Mouse (Mus musculus) ovary, adult 18-20 months (tissue): Measurements from ENCODE around the gene Mlph.

Experiments used
- DNase-seq: peaks from one replicate; pipeline ENCODE4 v3.0.0; 2022; ENCODE audit warnings: low spot score, mixed read lengths

Gene Mlph

DNA sequence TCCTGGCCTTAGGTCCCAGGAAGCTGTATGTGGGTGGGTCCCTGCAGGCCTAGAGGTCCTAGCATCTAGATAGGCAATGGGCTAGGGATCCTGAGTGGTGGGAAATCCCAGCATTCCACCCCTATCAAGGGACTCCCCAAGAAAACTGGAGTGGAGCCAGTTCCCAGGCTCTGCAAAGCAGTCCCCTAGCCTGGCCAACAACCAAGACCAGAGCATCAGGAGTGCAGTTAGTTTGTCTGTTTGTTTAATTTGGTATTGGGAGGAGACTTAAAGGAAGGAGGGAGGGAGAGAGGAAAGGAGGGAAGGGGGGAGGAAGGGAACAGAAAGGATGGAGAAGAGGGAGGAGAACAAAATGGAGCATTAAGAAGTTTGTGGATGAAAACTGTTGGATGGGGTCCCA is 5.7 kb upstream of the Mlph start:
- DNase-seq: peak; percentile 30

DNA sequence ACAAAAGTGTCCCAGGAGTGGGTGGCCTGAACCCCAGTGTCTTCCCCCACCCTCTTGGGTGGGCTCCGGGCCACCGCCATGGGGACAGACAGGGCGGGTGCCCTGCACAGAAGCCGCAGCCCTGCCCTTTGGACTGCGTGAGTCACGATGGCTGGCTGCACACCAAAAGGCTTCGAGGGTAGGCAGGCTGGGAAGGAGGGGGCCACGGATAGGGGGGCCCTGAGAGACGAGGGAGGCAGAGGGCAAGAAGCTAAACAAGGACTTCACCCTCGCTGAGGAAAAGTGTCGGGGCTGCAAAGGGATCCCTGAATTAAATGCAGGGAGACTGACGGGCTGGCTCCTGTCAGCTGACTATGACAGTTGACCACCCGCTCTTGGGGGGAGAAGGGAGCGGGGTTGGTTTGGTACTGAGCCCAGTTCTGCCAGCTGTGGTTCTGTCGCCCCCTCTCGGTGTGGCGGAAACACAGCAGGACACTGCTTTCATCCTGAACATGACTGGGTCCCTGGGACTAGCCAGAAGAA is 5.2 kb upstream of the Mlph start:
- DNase-seq: peak; percentile 44

DNA sequence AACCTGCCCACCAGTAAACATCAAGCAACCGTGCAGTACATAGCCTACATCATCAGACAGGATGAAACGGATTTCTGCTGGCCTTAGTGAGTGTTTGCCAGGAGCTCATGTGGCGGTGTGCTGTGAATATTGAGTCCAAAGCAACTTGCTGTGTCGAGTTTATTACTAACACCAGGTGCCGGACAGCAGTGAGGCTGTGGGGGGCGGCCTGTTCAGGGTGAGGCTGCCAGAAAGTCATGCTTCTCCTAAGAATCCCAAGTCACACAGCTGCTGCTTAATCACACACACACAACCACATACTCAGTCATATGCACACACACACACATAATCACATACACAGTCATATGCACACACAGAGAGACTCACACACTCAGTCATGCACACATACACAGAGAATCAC is 1.7 kb upstream of the Mlph start:
- no peak for DNase-seq

DNA sequence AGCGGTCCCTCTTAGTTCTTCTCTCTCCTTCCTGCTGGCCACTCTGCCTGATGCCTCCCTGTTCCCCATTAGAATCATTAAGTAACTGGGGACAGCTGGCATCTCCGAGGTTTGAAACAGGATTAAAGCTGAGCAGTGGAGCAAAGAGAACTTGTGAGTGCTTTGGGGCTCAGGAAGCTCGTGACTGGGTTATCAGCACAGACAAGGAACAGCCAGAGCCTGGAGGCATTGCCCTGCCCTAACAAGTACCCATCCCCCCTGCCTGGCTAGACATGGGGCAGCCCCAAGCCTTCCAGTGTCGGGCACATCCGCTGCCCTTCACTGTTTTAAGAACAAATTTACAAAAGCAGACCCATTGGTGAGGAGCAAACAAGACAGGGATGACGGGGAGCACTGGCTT is 2.6 kb downstream of the Mlph start:
- no peak for DNase-seq

DNA sequence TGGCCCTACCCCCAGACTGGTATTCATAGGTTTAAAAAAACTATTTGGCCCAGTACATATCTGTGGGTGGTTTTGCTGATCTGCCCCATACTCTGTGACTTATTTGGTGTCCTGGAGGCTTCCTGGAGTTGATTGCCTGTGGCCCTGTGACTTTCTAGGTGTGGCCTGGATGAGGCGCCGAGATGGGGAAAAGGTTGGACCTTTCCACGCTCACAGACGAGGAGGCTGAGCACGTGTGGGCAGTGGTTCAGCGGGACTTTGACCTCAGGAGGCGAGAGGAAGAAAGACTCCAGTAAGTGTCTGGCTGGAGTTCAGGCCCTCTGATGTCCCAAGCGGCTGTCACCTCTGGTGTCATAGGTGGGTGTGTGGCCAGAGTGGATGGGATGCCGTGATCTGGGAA is 6.8 kb downstream of the Mlph start:
- no peak for DNase-seq

DNA sequence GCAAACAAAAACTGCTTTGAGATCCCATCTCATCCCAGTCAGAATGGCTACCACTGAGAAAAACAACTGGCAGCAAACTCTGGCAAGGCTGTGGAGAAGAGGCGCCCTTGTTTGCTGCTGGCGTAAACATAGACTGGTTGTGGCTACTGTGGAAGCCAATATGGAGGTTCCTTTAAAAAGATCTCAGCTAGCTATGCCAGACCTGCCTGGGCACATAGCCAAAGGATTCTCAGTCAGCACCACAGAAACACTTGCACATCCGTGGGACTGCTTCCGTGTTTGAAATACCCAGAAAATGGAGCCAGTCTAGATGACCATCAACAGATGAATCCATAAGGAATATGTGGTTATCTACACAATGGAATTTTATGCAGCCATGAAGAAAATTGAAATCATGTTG is 11.1 kb downstream of the Mlph start:
- DNase-seq: no peak

DNA sequence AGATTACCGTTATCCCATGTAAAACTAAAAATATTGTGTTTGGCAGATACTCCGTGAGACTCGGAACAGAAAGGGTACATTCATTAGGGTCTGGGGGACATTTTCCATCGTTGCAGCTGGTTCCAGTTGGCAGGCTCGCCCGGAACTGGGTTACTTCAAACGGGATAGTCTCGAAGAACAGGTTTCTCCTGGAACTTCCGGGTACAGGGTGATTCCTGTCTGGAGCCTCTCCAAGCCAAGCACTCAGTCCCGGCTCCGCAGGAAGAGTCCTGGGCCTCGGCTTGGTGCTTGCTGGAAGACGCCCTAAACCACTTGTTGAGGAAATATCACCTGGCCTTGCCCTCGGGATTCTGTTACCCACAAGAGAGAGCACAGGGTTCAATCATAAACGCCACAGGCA is 12.4 kb downstream of the Mlph start:
- DNase-seq: peak; percentile 15

DNA sequence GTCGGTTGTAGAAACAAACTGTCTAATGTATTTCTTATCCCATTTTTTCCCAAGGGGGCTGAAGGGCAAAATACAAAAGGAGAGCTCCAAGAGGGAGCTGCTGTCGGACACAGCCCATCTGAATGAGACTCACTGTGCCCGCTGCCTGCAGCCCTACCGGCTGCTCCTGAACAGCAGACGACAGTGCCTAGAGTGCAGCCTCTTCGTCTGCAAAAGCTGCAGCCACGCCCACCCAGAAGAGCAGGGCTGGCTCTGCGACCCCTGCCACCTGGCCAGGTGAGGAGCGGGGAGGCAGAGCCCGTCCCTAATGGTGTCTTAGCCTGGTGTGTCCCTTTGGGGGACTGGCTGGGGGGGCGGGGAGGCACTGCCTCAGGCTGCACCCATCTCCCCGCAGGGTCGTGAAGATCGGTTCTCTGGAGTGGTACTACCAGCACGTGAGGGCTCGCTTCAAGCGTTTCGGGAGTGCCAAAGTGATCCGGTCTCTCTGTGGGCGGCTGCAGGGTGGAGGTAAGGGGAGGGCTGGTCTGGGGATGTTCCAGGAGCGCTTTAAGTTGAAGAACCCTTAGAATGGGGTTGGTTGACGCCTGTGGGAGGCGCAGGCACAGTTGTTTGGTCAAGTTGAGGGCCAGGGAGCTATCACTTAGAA is 13.2 kb downstream of the Mlph start:
- no peak for DNase-seq

DNA sequence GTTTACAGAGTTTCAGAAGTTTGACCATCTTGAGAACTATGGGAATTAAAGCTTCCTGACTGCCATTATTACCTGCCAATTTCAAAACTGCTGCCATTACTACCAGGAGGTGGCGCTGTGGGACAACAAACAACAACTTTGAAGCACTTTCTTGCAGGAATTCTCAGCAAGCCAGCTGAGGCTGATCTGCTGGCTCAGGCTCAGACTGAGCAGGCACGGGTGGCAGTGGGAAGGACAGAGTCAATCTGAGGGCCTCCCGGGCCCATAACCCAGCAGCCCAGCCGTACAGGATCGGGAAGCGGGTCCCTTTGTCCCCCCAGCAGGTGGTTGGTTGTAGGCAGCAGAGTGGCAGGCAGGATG is 13.7 kb downstream of the Mlph start:
- DNase-seq: peak; percentile 63

DNA sequence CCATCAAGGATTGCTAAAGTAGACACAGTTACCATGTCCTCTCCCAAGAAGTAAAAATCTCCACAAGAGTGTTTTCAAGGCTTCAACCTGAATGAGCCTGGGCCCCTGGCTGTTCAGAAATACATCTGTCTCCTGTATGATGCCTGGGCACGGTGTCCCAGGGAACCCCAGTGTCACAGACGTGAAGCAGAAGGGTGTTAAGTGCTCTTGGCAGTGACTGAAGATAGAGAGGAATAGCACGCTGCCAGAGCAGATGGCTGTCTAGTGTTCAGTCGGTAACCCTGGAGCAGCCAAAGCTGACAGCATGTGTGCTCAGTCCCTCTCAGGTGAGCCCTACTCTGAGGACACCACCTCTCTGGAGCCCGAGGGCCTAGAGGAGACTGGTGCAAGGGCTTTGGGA is 18.1 kb downstream of the Mlph start:
- no peak for DNase-seq

DNA sequence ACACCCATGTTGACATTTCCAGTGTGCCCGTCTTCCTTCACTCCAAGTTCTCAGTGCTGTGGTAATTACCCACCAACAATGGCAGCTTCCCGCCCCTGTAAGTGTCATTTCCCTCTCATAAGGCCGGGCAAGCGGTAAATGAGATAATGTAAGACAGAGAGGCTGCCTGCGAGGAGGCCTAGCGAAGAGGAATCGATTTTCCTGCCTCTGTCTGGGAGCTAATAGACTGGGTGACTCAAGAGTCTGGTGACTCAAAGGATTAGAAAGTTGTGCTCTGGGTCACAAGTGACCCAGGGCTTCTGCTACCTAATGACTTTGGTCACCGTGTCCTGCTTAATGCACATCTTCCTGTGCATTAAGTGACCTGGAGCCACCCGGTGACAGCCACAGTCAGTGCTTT is 22.1 kb downstream of the Mlph start:
- DNase-seq: no peak

DNA sequence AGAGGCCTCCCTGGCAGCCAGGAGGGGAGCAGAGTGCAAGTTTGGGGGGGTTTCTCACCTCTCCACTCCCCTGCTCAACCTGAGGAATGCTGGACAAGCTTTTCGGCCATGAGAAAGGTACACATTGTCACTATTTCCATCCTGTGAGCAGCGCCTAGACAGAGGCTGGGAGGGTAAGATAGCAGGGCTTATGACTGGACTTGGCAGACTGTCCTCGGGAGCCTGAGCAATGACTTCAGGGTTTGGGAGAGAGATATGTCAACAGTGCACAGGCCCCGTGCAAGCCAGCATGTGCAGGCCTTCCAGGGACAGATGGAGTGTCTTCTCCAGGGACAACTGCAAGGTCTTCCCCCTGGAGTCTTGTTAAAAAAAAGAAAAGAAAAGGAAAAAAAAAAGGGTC is 25.1 kb downstream of the Mlph start:
- DNase-seq: no peak

DNA sequence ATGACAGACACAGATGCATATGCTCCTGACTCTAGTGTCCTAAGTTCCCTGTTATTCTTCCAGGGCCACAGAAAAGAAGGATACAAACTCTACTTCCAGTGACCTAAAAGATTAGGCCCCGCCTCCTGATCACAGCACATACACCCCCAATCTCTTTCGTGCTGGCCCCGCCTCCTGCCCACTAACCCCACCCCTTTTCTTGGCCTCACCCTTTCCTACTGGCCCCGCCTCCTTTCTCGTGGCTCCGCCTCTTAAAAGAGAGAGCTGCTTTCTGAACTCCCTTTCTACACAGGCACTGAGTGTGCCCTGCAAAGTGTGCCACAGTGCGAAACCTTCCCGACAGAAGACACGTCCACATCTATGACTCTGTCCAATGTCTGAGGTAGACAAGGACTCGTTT is 30.3 kb downstream of the Mlph start:
- no peak for DNase-seq

DNA sequence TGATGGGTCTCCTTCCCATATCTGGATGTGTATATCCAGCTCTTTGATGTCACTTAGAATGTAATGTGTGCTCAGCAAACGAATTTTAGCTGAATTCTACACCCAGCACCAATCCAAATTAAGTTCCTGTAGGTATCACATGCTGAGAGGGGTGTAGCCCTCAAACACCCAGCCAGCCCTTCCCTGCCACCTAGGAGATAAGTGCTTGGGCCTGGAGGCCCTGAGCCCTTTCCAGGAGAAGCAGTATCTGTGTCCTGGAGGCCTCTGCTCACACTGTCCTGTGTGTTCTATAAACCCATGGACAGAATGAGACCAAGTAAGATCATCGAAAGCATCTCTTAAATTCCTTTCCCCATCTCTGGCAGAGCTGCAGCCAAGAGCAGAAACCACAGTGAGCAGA is 32.4 kb downstream of the Mlph start:
- no peak for DNase-seq

DNA sequence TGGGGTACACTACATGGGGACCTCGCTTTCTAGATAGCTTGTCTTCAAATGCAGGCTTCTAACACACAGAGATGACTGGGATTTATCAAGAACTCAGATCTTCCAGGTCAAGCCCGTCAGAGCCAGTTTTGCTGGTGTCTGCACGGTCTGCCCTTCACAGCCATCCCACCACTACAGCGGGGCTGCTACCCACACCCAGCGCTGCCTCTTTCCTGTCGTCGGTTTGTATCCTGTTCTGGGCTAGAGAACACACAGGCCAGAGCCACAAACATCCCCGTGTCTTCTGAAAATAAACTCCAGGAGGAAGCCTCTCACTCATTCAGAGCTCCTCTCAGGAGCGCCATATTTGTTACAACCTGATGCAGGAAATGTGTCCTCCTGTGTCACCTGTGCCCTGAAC is 34.4 kb downstream of the Mlph start:
- no peak for DNase-seq

DNA sequence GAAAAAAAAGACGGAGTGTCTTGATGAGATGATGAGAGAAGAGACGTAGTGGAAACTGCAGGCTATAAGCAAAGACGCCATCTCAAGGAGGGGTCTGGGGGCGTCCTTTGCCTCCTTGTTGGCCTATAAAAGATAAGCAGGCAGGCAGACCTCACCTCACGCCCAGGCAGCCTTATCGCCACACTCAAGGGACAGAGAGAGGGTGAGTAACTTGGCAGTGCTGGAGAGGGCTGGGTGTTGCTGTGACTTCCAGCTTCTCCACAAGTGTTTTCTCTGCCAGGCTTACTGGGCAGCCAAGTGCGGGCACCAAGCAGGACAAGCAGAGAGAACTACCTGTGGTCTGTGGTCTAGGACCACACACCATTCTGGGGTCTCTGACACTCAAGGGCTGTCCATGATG is 36.8 kb downstream of the Mlph start:
- no peak for DNase-seq

DNA sequence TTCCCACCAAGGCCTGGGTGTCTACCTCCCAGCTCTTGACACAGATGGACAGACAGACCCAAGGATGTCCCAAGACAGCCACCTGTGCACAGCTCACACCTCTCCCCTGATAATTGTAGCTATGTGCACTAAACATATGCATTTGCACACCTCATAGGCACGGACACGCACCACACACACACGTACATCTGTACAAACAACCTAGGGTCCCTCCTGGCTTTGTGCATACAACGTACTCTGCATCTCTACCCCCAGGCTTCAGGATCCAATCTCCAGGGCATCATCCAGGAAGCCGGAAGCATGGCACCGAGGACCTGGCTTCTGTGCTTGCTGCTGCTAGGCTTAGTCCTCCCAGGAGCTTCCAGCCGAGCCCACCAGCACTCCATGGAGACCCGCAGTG is 37.9 kb downstream of the Mlph start, which contains the start of gene Prlh:
Prlh (plus strand) TSS at position 301 of the 400 bp plus-strand sequence.
- no peak for DNase-seq

DNA sequence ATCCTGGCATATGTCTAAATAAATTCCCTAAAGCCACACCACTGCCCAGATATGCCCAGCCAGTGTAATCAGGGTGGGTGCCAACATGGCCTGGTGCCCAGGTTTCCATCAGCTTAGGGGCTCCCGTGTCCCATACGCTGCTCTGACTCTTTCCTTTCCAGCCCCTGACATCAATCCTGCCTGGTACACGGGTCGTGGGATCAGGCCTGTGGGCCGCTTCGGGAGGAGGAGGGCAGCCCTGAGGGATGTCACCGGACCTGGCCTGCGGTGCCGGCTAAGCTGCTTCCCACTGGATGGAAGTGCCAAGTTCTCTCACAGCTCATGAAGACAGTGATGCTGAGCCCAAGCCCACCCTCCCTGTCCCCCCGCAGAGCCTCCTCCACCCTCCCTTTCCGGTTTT is 38.8 kb downstream of the Mlph start:
- no peak for DNase-seq

DNA sequence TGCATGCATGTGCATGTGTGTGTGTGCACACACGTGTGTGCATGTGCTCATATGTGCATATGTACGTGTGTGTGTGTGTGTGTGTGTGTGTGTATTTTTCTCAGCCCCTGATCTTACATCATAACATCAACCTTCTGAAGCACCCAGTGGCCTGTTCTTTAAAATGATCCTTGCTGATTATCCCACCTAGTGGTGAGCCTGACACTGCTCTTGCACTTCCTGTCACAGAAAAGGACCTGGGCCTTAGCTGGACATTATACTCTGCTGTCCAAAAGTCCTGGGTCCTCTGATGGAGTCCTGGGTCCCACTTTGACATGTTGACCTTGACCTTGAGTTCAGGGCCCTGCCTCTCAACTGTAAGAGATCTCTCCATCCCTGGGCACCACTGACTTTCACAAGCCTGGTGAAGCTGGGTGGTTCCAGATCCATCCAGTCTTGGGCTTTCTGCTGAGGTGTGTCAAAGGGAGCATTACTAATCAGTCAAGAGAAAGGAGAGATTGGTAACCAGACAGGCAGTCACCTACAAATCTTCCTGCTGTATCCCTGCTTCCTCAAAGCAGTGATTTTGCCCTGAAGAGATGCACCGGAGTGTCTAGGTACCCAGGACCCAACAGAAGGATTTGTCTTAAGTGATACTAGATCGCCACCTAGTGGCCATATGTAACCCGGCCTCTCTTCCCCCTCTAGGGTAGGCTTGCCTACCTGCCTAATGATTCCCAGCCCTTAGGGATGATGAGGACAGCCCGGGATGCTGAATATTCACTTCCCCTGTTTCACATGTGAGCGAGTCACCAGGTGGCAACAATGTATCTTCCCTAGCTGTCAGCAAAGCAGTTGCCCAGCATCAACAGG is 41.6 kb downstream of the Mlph start:
- no peak for DNase-seq

DNA sequence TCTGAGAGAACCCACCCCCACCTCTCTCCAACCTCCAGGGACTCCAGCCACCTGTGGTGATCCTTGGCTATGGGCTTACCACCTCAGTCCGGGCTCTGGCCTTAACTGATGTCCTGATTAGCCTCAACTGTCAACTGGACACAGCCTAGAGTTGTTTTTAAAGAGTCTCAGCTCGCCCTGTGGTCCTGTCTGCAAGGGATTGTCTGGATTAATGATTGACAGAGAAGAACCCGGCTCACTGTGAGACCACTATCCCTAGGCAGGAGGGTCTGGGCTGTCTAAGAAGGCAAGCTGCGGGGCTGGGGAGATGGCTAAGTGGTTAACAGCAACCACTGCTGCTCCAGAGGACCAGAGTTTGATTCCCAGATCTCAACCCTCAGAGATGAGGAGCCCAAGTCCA is 47.6 kb downstream of the Mlph start:
- DNase-seq: no peak

DNA sequence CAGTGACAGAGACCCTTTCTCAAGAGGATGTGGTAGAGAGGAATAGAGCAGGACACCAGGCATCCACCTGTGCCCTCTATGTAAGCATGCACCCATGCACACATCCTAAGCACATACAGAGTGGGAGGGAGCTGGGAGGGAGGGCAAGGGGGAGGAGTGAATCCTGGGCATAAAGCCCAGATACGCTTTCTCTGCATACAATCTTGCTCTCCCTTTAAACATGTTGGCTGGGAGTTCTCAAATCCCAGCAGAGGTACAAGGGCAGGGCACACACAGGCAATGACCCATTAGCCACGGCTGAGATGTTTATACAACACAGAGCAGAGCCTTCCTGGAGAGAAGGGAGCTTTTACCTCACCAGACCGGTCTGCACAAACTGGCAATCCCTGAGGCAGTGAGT is 48.1 kb downstream of the Mlph start:
- no peak for DNase-seq

DNA sequence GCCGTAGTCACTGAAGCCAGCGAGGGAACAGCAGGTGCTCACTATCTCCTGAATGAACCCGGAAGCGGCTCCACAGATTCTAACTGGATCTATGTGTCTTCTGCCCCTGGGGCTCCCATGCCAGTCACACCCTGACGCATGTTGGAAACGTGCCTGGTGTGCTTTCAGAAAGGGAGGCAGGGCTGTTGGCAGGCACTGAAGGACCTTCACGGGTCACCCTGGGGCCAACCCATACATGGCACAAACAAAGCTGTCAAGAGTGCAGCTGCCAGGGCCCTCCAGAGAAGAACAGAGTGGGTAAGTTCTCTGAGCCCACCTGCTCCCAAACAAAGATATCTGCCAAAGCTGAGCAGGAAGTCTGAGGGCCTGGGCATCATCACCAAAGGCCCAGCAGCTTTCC is 52.7 kb downstream of the Mlph start:
- DNase-seq: peak; percentile 43

DNA sequence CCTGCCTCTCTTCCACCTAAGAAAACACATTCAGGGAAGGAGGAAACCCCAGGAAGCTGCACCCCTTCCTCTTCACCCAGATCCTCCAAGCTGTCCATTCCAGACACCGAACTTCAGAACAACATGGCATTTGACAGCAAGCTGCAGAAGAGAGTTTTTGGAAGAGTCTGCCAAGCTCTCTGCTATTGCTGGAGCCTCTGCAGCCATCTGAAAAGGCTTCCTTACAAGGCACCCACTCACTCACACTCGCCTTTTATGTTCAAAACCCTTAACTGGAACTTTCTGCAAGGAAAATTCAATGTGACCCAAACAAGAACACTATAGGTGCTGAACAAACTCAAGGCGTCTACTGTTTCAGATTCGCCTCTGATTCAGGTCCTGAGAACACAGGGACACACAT is 53.8 kb downstream of the Mlph start:
- no peak for DNase-seq

DNA sequence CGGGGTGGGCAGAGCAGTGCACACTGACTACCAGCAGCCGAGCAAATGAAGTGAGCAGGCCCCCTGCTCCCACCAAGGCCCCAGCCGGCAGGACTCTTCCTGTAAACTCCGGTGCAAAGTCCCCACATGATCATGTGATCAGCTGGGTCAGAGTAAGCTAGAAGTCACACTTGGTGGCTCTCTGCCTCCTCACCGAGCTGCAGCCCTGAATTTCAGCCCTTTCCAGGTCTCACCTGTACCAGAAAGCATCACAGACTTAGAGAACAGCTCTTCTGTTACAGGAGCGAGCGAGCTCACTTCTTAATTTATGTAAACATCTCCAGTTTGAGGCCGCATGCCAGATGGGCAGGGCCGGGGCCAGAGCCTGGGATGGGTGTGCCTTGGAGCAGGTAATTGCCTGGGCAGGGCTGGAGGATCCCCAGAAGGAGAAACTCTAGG is 54.5 kb downstream of the Mlph start, which contains the start of gene Rab17:
Rab17 (minus strand) TSS at position 315 of the 438 bp plus-strand sequence.
- DNase-seq: no peak
